Mouse (Mus musculus) hematopoietic multipotent progenitor cell, adult 10-12 weeks (in vitro differentiated cells): ENCODE measurements around the gene A730061H03Rik. TPM values are rescaled to one million over a fixed set of nuclear protein-coding genes. Genes with fewer than 3 reads are reported as not detected.

ENCODE experiments used
- polyA plus RNA-seq: library from polyadenylated mRNA; stranded (reverse); fragments of >175 nt; gene quantifications from 2 replicates; pipeline ENCODE4 v1.2.3, GENCODE M21; 2012; ENCODE audit warnings: low replicate concordance

Gene A730061H03Rik
- polyA plus RNA-seq = 2.0 TPM in 1 of 2 replicates, not detected in the other

GRCm38 (mm10) chr14:55560202-55561073, at the start of gene A730061H03Rik:
Gene A730061H03Rik, minus strand, starts transcription at chr14:55560406.

DNA sequence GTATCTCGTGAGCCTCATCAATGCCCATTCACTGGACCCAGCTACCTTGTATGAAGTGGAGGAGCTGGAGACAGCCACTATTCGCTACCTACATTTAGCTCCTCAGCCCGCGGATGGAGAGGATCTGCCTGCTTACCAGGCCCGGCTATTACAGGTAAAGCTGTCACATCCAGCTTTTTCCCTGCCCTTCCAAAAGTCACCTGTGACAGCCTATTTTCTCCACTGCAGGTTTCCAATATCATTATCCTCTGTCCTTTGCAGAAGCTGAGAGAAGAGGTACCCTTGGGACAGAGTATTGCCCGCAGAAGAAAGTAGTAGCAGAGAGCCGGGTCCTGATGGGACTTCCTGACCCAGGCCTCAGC, 43.0 kb upstream of the A730061H03Rik start, which contains the start of gene Irf9:
TSS of gene Irf9 (plus strand) at position 301 of the 362 bp plus-strand sequence.

GRCm38 (mm10) chr14:55591331-55591891, 31.2 kb upstream of the A730061H03Rik start, which contains the start of gene Rnf31:
Gene Rnf31, plus strand, starts transcription at chr14:55591708.

GRCm38 (mm10) chr14:55590748-55591330, 30.6 kb upstream of the A730061H03Rik start, which contains the start of gene Psme2:
Gene Psme2, minus strand, starts transcription at chr14:55591113.

GRCm38 (mm10) chr14:55584702-55585565, 24.7 kb upstream of the A730061H03Rik start, which contains the start of gene Emc9:
Gene Emc9, minus strand, starts transcription at chr14:55585302.

DNA sequence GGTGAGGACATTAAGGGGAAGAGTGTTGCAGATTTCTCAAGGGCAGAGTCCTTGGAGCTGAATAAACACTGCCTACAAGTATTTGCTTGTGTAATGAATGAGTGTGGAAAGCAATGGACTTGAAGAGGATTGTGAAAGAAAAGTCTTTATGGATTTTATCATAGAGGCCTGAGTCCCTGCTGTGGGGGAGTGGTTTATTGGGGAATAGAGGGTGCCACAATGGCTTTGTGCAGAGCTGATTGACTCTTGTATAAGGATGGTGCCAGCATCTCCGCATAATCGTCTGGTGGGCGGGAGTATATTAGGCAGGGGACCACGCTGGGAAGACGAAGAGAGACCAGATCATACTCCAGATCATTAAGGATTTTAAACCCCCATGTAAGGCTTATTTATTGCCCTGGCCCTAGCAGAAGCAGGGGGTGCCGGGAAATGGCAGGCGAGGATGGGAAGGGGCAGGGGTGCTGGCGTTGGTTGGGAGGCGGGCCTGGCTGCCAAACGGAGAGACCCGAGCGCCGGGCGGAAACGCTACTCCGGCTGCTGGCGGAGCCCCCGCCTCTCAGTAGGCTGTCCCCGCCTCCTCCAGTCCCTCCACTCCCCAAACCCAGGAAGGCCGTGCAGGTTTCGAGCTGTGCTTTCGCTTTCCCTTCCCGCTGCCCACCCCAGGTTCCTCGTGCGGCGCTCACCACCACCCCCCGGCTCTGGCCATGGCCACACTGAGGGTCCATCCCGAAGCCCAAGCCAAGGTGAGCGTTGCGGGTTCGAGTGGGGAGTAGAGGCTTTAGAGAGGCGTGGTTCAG, 17.9 kb upstream of the A730061H03Rik start, which contains the start of gene Psme1:
TSS of gene Psme1 (plus strand) at position 253 of the 797 bp plus-strand sequence.

DNA sequence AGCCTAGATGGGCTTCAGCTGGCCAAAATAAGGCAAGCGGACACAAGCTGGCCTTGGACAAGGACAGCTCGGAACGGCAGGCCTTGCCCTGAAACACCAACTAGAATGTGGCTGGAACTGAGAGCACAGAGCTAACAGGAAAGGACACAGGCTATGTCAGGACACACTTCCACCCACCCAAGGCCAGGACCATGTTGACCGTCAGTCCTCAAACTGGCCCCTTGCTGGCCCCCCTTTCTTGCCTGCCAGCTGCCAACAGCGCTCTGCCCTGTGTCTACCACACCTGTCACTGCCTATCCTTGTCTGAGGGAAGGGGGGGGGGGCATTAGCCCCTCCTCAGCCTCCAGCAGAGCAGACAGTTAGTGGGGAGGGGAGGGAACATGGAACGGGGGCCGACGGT, 15.1 kb upstream of the A730061H03Rik start, which contains the start of gene Fitm1:
TSS of gene Fitm1 (plus strand) at position 316 of the 400 bp plus-strand sequence.

DNA sequence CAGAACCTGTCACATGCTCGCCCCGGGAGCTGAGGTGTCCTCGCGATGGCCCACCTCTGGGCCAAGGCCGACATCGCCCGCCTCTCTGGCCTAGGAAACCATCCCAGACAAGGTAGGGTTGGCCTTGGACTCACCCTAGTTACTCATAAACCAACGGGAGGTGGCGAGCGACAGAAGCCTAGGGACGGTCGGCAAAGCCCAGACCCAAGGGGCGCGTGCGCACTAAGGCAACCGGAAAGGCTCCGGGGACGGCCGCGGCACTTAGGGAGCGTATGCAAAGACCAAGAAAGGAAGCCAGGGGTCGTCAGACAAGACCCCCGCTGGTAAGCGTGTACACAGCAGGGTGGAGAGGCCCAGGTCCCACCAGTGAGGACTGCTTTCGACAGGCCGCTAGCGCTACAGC, 406 bp downstream of the A730061H03Rik start, which contains the start of gene Dcaf11:
TSS of gene Dcaf11 (plus strand) at position 208 of the 403 bp plus-strand sequence.

DNA sequence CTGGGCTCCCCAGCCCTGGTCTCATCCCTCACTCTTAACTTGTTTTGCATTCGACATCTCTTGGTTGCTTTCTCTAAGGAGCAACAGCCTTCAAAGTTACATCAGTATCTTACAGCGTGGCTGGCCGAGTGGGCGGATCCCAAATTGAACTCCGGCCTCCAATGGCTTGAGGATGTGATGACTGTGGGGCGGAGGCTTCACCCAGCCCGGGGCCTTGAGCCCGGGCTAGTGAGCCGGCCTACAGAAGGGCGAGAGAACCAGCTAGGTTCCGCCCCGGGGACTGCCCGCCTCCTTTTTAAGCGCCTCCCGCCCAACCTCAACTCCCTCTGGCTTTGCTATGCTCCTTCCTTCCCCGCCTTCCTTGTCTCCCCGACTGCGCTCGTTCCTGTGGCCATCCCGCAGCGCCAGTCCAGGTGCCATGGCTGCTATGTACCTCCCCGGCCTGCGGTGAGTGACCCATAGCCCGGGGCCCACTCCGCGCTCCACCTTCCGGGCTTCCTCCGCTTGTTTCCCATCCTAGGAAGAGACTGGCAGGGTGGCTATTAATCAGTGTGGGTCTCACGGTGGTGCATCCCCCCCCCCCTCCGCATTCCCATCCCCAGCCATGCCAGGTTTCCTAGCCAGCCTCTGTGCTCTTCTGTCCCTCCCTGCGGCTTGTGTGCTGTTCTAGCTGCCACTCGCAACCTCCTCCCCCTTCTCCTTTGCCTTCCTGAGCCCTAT, 20.0 kb downstream of the A730061H03Rik start, which contains the start of gene Pck2:
TSS of gene Pck2 (plus strand) at position 200 of the 720 bp plus-strand sequence.

GRCm38 (mm10) chr14:55524785-55525184, 35.4 kb downstream of the A730061H03Rik start, which contains the start of gene Nrl:
Gene Nrl, minus strand, starts transcription at chr14:55524981.

DNA sequence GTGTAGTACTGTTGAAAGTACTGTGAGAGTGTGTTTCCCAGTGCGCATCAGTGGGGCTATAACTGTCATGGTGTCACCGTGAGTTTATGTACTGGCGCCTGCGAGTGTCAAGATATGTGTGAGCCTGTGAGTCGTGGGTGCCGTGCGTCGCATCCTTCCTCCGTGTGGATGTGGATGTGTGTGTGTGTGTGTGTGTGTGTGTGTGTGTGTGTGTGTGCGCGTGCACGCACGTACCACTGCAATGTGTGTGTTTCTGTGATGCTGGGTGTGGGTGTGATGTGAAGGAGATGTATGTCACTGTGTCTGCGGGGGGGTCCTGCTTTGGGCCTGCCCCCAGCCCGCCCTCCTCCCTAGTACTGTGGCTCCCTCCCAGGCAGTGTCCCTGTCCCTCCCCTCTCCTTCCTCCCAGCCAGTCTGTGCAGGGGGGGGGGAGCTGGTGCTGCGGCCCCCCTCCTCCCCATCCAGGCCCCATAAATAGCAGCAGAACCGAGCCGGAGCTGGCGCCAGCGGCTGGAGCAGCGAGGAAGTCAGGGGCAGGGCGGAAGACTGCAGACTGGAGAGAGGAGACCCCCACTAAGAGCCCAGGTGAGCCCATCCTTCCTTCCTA, 50.0 kb downstream of the A730061H03Rik start, which contains the start of gene Cpne6:
TSS of gene Cpne6 (plus strand) at position 321 of the 607 bp plus-strand sequence.

Other genes with a start within 250 kb of the A730061H03Rik start
- 25.8 and 52.4 TPM in 2 replicates for gene Dhrs4, start 81.6 kb downstream of the A730061H03Rik start, polyA plus RNA-seq
- 3.4 and 6.3 TPM in 2 replicates for gene Carmil3, start 69.8 kb downstream of the A730061H03Rik start, polyA plus RNA-seq
- not detected in 2 replicates for gene Cpne6, start 50.0 kb downstream of the A730061H03Rik start, polyA plus RNA-seq
- gene Nrl, start 35.4 kb downstream of the A730061H03Rik start, polyA plus RNA-seq = not detected in 2 replicates
- gene Pck2, start 20.1 kb downstream of the A730061H03Rik start, polyA plus RNA-seq = 40.5 and 60.9 TPM in 2 replicates
- gene Dcaf11, start 400 bp downstream of the A730061H03Rik start, polyA plus RNA-seq = 66.7 and 69.0 TPM in 2 replicates
- 0.33 TPM in 1 of 2 replicates, not detected in the other for gene Fitm1, start 15.2 kb upstream of the A730061H03Rik start, polyA plus RNA-seq
- 226 and 353 TPM in 2 replicates for gene Psme1, start 17.7 kb upstream of the A730061H03Rik start, polyA plus RNA-seq
- 10.0 and 14.4 TPM in 2 replicates for gene Emc9, start 24.9 kb upstream of the A730061H03Rik start, polyA plus RNA-seq
- gene Psme2, start 30.7 kb upstream of the A730061H03Rik start, polyA plus RNA-seq = 65.8 and 135 TPM in 2 replicates
- 46.9 and 59.8 TPM in 2 replicates for gene Rnf31, start 31.3 kb upstream of the A730061H03Rik start, polyA plus RNA-seq
- 35.4 and 179 TPM in 2 replicates for gene Irf9, start 43.2 kb upstream of the A730061H03Rik start, polyA plus RNA-seq
- gene Rec8, start 57.6 kb upstream of the A730061H03Rik start, polyA plus RNA-seq = 0.49 and 0.84 TPM in 2 replicates
- gene Ipo4, start 75.6 kb upstream of the A730061H03Rik start, polyA plus RNA-seq = 14.0 and 57.8 TPM in 2 replicates
- 3.7 TPM in 1 of 2 replicates, not detected in the other for gene Gm49378, start 77.5 kb upstream of the A730061H03Rik start, polyA plus RNA-seq
- 14.0 and 32.8 TPM in 2 replicates for gene Tm9sf1, start 83.4 kb upstream of the A730061H03Rik start, polyA plus RNA-seq
- 0.45 and 0.48 TPM in 2 replicates for gene Tssk4, start 89.8 kb upstream of the A730061H03Rik start, polyA plus RNA-seq
- gene Mdp1, start 100.1 kb upstream of the A730061H03Rik start, polyA plus RNA-seq = 18.5 and 23.8 TPM in 2 replicates
- 5.9 and 22.3 TPM in 2 replicates for gene Gmpr2, start 111.5 kb upstream of the A730061H03Rik start, polyA plus RNA-seq
- 36.9 and 68.6 TPM in 2 replicates for gene Nedd8, start 111.7 kb upstream of the A730061H03Rik start, polyA plus RNA-seq
- gene Tinf2, start 121.4 kb upstream of the A730061H03Rik start, polyA plus RNA-seq = 48.2 and 59.6 TPM in 2 replicates
- gene Tgm1, start 153.5 kb upstream of the A730061H03Rik start, polyA plus RNA-seq = 13.8 and 16.6 TPM in 2 replicates
- 27.4 and 45.7 TPM in 2 replicates for gene Rabggta, start 161.9 kb upstream of the A730061H03Rik start, polyA plus RNA-seq
- gene Dhrs1, start 185.3 kb upstream of the A730061H03Rik start, polyA plus RNA-seq = 8.3 and 9.9 TPM in 2 replicates
- gene Nop9, start 185.3 kb upstream of the A730061H03Rik start, polyA plus RNA-seq = 16.1 and 20.1 TPM in 2 replicates
- gene Cideb, start 198.1 kb upstream of the A730061H03Rik start, polyA plus RNA-seq = 0.11 and 0.15 TPM in 2 replicates
- gene Ltb4r2, start 201.0 kb upstream of the A730061H03Rik start, polyA plus RNA-seq = 0.13 and 0.56 TPM in 2 replicates
- gene Ltb4r1, start 205.6 kb upstream of the A730061H03Rik start, polyA plus RNA-seq = 4.6 and 38.8 TPM in 2 replicates
- 0.45 and 1.2 TPM in 2 replicates for gene Adcy4, start 223.7 kb upstream of the A730061H03Rik start, polyA plus RNA-seq
- 43.4 and 85.4 TPM in 2 replicates for gene Ripk3, start 228.5 kb upstream of the A730061H03Rik start, polyA plus RNA-seq